Mouse (Mus musculus): ENCODE measurements around the gene Abhd11. TPM values are rescaled to one million over a fixed set of nuclear protein-coding genes. Genes with fewer than 3 reads are reported as not detected.
A peak's percentile ranks its signal among the peaks of the same experiment; 100 is the strongest.

Abhd11 gene
- polyA plus RNA-seq, 1 experiment from 2014 or later, result 71.1 TPM

GRCm38 (mm10) chr5:134983111-134983510 lies 25.8 kb upstream of the Abhd11 start:
- H3K27ac ChIP-seq (ENCODE audit: low read depth, low read length), result no peak overlapping the region
- no peak for ATAC-seq (replicated peaks; ENCODE audit: low FRiP score)
- no peak for DNase-seq (ENCODE audit: low spot score)
- no peak overlapping the region for H3K9ac ChIP-seq (ENCODE audit: low read depth, low read length)
- WGBS, result 82% methylated on average over 1 of the region's 1 CpGs
- H3K36me3 ChIP-seq (ENCODE audit: control insufficient read depth, insufficient read depth, low read length), result no peaks in the 10 kb centered on the region
- H3K27me3 ChIP-seq (replicated peaks; ENCODE audit: control insufficient read depth, insufficient read depth, low read length), result peaks cover 40% of the 10 kb centered on the region
- no peak overlapping the region for H3K4me2 ChIP-seq
- H3K9me3 ChIP-seq (ENCODE audit: control insufficient read depth, low read length), result no peaks in the 10 kb centered on the region
- H3K4me1 ChIP-seq (replicated peaks; ENCODE audit: control insufficient read depth, insufficient read depth, low read length), result peaks cover 20% of the 10 kb centered on the region
- H3K4me3 ChIP-seq (ENCODE audit: low read depth, low read length), result no peak overlapping the region

GRCm38 (mm10) chr5:134983771-134984170 lies 25.2 kb upstream of the Abhd11 start:
- peaks cover 20% of the 10 kb centered on the region for H3K4me1 ChIP-seq (replicated peaks; ENCODE audit: control insufficient read depth, insufficient read depth, low read length)
- WGBS, result 45% methylated on average over 3 of the region's 3 CpGs
- no peaks in the 10 kb centered on the region for H3K9me3 ChIP-seq (ENCODE audit: control insufficient read depth, low read length)
- no peaks in the 10 kb centered on the region for H3K36me3 ChIP-seq (ENCODE audit: control insufficient read depth, insufficient read depth, low read length)
- H3K9ac ChIP-seq (ENCODE audit: low read depth, low read length), result no peak overlapping the region
- no peak overlapping the region for H3K4me3 ChIP-seq (ENCODE audit: low read depth, low read length)
- ATAC-seq (replicated peaks; ENCODE audit: low FRiP score) (no peak), DNase-seq (ENCODE audit: low spot score) (no peak)
- peaks cover 44% of the 10 kb centered on the region for H3K27me3 ChIP-seq (replicated peaks; ENCODE audit: control insufficient read depth, insufficient read depth, low read length)
- no peak overlapping the region for H3K4me2 ChIP-seq
- H3K27ac ChIP-seq (ENCODE audit: low read depth, low read length), result no peak overlapping the region

- peaks cover 58% of the 10 kb centered on the region for H3K27me3 ChIP-seq (replicated peaks; ENCODE audit: control insufficient read depth, insufficient read depth, low read length)
- no peak within 1 kb of the TSS for H3K27ac ChIP-seq (ENCODE audit: low read depth, low read length)
- H3K4me1 ChIP-seq (replicated peaks; ENCODE audit: control insufficient read depth, insufficient read depth, low read length), result peaks cover 20% of the 10 kb centered on the region
- no peaks in the 10 kb centered on the region for H3K9me3 ChIP-seq (ENCODE audit: control insufficient read depth, low read length)
- WGBS, result 4% methylated on average over 24 of the region's 25 CpGs
- peak within 1 kb of the TSS; percentile 37 for H3K4me3 ChIP-seq (ENCODE audit: low read depth, low read length)
- no peaks in the 10 kb centered on the region for H3K36me3 ChIP-seq (ENCODE audit: control insufficient read depth, insufficient read depth, low read length)
- no peak within 1 kb of the TSS for H3K9ac ChIP-seq (ENCODE audit: low read depth, low read length)
- DNase-seq (ENCODE audit: low spot score) (no peak), ATAC-seq (replicated peaks; ENCODE audit: low FRiP score) (peak; percentile 26; the same call in 1 of the 2 replicates)
- peak within 1 kb of the TSS; percentile 56 for H3K4me2 ChIP-seq
These were observed 23.2 kb upstream of the Abhd11 start, which contains the start of gene Cldn3 for GRCm38 (mm10) chr5:134985633-134986297. Cldn3 (plus strand) TSS chr5:134986214.

- H3K36me3 ChIP-seq (ENCODE audit: control insufficient read depth, insufficient read depth, low read length), result no peaks in the 10 kb centered on the region
- no peak for ATAC-seq (replicated peaks; ENCODE audit: low FRiP score)
- no peak overlapping the region for H3K9ac ChIP-seq (ENCODE audit: low read depth, low read length)
- no peak overlapping the region for H3K27ac ChIP-seq (ENCODE audit: low read depth, low read length)
- DNase-seq (ENCODE audit: low spot score), result no peak
- 6% methylated on average over 79 of the region's 79 CpGs for WGBS
- H3K4me1 ChIP-seq (replicated peaks; ENCODE audit: control insufficient read depth, insufficient read depth, low read length), result peaks cover 15% of the 10 kb centered on the region
- peaks cover 61% of the 10 kb centered on the region for H3K27me3 ChIP-seq (replicated peaks; ENCODE audit: control insufficient read depth, insufficient read depth, low read length)
- peak overlapping the region; percentile 37 for H3K4me3 ChIP-seq (ENCODE audit: low read depth, low read length)
- no peaks in the 10 kb centered on the region for H3K9me3 ChIP-seq (ENCODE audit: control insufficient read depth, low read length)
- H3K4me2 ChIP-seq, result peak overlapping the region; percentile 56
These were observed 22.4 kb upstream of the Abhd11 start for GRCm38 (mm10) chr5:134986298-134987268.

- ATAC-seq (replicated peaks; ENCODE audit: low FRiP score) (no peak), DNase-seq (ENCODE audit: low spot score) (no peak)
- H3K27me3 ChIP-seq (replicated peaks; ENCODE audit: control insufficient read depth, insufficient read depth, low read length), result peaks cover 58% of the 10 kb centered on the region
- H3K4me2 ChIP-seq, result no peak overlapping the region
- no peak overlapping the region for H3K27ac ChIP-seq (ENCODE audit: low read depth, low read length)
- no peaks in the 10 kb centered on the region for H3K9me3 ChIP-seq (ENCODE audit: control insufficient read depth, low read length)
- H3K4me3 ChIP-seq (ENCODE audit: low read depth, low read length), result no peak overlapping the region
- H3K9ac ChIP-seq (ENCODE audit: low read depth, low read length), result no peak overlapping the region
- no peaks in the 10 kb centered on the region for H3K36me3 ChIP-seq (ENCODE audit: control insufficient read depth, insufficient read depth, low read length)
- peaks cover 15% of the 10 kb centered on the region for H3K4me1 ChIP-seq (replicated peaks; ENCODE audit: control insufficient read depth, insufficient read depth, low read length)
- WGBS, result 60% methylated on average over 11 of the region's 11 CpGs
These were observed 19.8 kb upstream of the Abhd11 start for GRCm38 (mm10) chr5:134989166-134989565.

GRCm38 (mm10) chr5:134989741-134990140 lies 19.2 kb upstream of the Abhd11 start:
- Histone ChIP-seq H3K36me3 (ENCODE audit: control insufficient read depth, insufficient read depth, low read length) (no peaks in the 10 kb centered on the region), H3K4me3 (ENCODE audit: low read depth, low read length) (no peak overlapping the region), H3K27me3 (replicated peaks; ENCODE audit: control insufficient read depth, insufficient read depth, low read length) (peaks cover 55% of the 10 kb centered on the region), H3K4me2 (no peak overlapping the region), H3K4me1 (replicated peaks; ENCODE audit: control insufficient read depth, insufficient read depth, low read length) (peaks cover 15% of the 10 kb centered on the region), H3K9ac (ENCODE audit: low read depth, low read length) (no peak overlapping the region), H3K27ac (ENCODE audit: low read depth, low read length) (no peak overlapping the region), H3K9me3 (ENCODE audit: control insufficient read depth, low read length) (no peaks in the 10 kb centered on the region)
- ATAC-seq (replicated peaks; ENCODE audit: low FRiP score) (no peak), DNase-seq (ENCODE audit: low spot score) (no peak)
- WGBS, result 40% methylated on average over 6 of the region's 6 CpGs

- Histone ChIP-seq H3K4me2 (no peak overlapping the region), H3K4me3 (ENCODE audit: low read depth, low read length) (no peak overlapping the region), H3K27me3 (replicated peaks; ENCODE audit: control insufficient read depth, insufficient read depth, low read length) (peaks cover 26% of the 10 kb centered on the region), H3K36me3 (ENCODE audit: control insufficient read depth, insufficient read depth, low read length) (no peaks in the 10 kb centered on the region), H3K4me1 (replicated peaks; ENCODE audit: control insufficient read depth, insufficient read depth, low read length) (no peaks in the 10 kb centered on the region), H3K27ac (ENCODE audit: low read depth, low read length) (no peak overlapping the region), H3K9ac (ENCODE audit: low read depth, low read length) (no peak overlapping the region), H3K9me3 (ENCODE audit: control insufficient read depth, low read length) (no peaks in the 10 kb centered on the region)
- DNase-seq (ENCODE audit: low spot score) (no peak), ATAC-seq (replicated peaks; ENCODE audit: low FRiP score) (no peak)
- WGBS, result 80% methylated on average over 5 of the region's 5 CpGs
These were observed 16.4 kb upstream of the Abhd11 start for GRCm38 (mm10) chr5:134992566-134992965.

GRCm38 (mm10) chr5:134998359-134998758 lies 10.6 kb upstream of the Abhd11 start:
- Histone ChIP-seq H3K27me3 (replicated peaks; ENCODE audit: control insufficient read depth, insufficient read depth, low read length) (no peaks in the 10 kb centered on the region), H3K9ac (ENCODE audit: low read depth, low read length) (no peak overlapping the region), H3K9me3 (ENCODE audit: control insufficient read depth, low read length) (no peaks in the 10 kb centered on the region), H3K4me1 (replicated peaks; ENCODE audit: control insufficient read depth, insufficient read depth, low read length) (no peaks in the 10 kb centered on the region), H3K4me2 (no peak overlapping the region), H3K27ac (ENCODE audit: low read depth, low read length) (no peak overlapping the region), H3K36me3 (ENCODE audit: control insufficient read depth, insufficient read depth, low read length) (no peaks in the 10 kb centered on the region), H3K4me3 (ENCODE audit: low read depth, low read length) (no peak overlapping the region)
- 62% methylated on average over 6 of the region's 6 CpGs for WGBS
- no peak for ATAC-seq (replicated peaks; ENCODE audit: low FRiP score)
- DNase-seq (ENCODE audit: low spot score), result no peak

Measured in liver, embryonic 11.5 days (tissue).